Mouse (Mus musculus) hindbrain, postnatal 0 days (tissue): ENCODE data around the gene Gjd3. TPM values are rescaled to one million over a fixed set of nuclear protein-coding genes. Genes with fewer than 3 reads are reported as not detected.

Experiments
- ATAC-seq: fragments of 200-750 bp; cut with Nextera tagmentation; 2 replicates; pipeline ENCODE4 v1.8.0; 2017; ENCODE audit warnings: mild to moderate bottlenecking, moderate TSS enrichment, moderate library complexity
- DNase-seq: peaks from one replicate; pipeline ENCODE4 v3.0.0-alpha.2; 2015; ENCODE audit warnings: low spot score
- H3K27ac ChIP-seq: fragments of 300-500 bp; sonication (generic); 2 replicates; pipeline ENCODE4 v1.5.1; 2014; ENCODE audit warnings: mild to moderate bottlenecking
- H3K27me3 ChIP-seq: fragments of 300-500 bp; sonication (generic); 2 replicates; pipeline ENCODE4 v1.6.1; 2014; ENCODE audit warnings: low read length, mixed read lengths; ENCODE audit not compliant: insufficient read depth
- H3K36me3 ChIP-seq: fragments of 300-500 bp; sonication (generic); 2 replicates; pipeline ENCODE4 v1.6.1; 2014; ENCODE audit warnings: low read length, mixed read lengths; ENCODE audit not compliant: insufficient read depth
- H3K4me1 ChIP-seq: fragments of 300-500 bp; sonication (generic); 2 replicates; pipeline ENCODE4 v1.6.1; 2014; ENCODE audit warnings: antibody characterized with exemption, low read length, mixed read lengths; ENCODE audit not compliant: insufficient read depth
- H3K4me2 ChIP-seq: fragments of 300-500 bp; sonication (generic); 2 replicates; pipeline ENCODE4 v1.6.1; 2014; ENCODE audit warnings: low read depth, mild to moderate bottlenecking, low read length, moderate library complexity, mixed read lengths
- H3K4me3 ChIP-seq: fragments of 300-500 bp; sonication (generic); 2 replicates; pipeline ENCODE4 v1.5.1; 2014; ENCODE audit warnings: low read length
- H3K9ac ChIP-seq: fragments of 300-500 bp; sonication (generic); replicated peaks from 2 replicates; pipeline ENCODE4 v1.6.1; 2014; ENCODE audit warnings: mild to moderate bottlenecking, low read length, moderate library complexity, mixed read lengths
- H3K9me3 ChIP-seq: fragments of 300-500 bp; sonication (generic); 2 replicates; pipeline ENCODE4 v1.6.1; 2016; ENCODE audit warnings: low read length, mixed read lengths
- CTCF ChIP-seq: IDR thresholded peaks from 2 replicates; pipeline ENCODE4 v1.5.1; 2016; ENCODE audit warnings: antibody characterized with exemption, control low read depth, low read depth
- WGBS: fragments of 180-500 bp; shearing (Covaris S2); extraction: QIAGEN DNeasy Blood & Tissue Kit; methylation state at CpG from one replicate; pipeline ENCODE4 v1.1.7; 2014; 5-methylcytosine and 5-hydroxymethylcytosine counted together
- polyA plus RNA-seq: library from polyadenylated mRNA; unstranded; fragments of >200 nt; fragmentation: Nextera tagmentation; extraction: Ambion mirVana; gene quantifications from 2 replicates; pipeline ENCODE4 v1.2.1, GENCODE M21; 2015
- total RNA-seq: library from RNA; depleted of rRNA; stranded (reverse); fragments of >200 nt; gene quantifications from 2 replicates; pipeline ENCODE4 v1.2.3, GENCODE M21; 2014

The Gjd3 gene
- total and polyA plus RNA-seq, 2 experiments from 2014 or later = 5.0 to 5.9 TPM

DNA sequence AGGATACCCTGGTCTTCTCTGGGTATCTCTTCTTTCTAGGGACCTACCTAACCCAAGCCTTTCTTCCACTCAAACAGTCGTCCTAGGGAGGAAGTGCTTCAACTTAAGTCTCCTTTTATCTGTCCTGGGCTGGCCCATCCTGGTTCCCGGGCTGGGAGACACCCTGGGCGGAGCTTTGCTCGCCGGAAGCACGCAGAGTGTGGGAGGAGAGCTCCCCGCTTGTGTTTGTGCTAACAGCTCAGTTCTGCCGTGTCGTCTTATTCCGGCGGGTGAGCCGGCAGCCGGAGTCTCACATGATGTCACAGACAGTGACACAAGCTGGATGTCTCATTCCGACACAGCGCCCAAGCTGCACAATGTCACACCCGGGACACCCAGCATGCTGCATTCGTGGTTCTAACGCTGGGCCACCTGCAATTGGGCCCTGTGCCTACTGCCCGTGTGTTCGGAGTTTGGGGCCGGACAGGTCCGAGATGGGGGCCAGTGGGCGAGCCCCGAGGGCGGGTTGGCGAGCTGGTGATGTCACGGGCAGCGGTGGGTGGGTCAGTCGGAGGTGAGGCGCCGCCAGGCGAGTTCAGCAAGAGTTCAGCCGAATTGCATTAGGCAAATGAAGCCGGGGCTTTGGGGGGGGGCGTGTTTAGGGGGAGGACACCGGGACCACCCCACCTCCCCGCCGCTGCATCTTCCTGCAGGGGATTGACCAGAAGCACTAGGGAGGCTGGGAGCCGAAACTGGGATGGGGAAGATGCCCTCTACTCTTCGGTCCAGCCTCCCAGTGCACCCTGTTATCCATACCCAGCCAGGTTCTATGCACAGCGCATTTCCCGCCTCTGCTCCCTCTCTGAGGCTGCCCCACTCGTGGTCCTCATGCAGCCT, 23.1 kb downstream of the Gjd3 start:
- ATAC-seq (peak; percentile 21; the same call in 1 of the 2 replicates), DNase-seq (peak; percentile 76)
- H3K4me3 ChIP-seq = peak overlapping the region; percentile 57
- no peaks in the 10 kb centered on the region for H3K9me3 ChIP-seq
- H3K36me3 ChIP-seq = no peaks in the 10 kb centered on the region
- H3K27me3 ChIP-seq = no peaks in the 10 kb centered on the region
- H3K4me2 ChIP-seq = peak overlapping the region; percentile 98
- no peak for TF ChIP-seq CTCF
- WGBS = 1% methylated on average over 42 of the region's 43 CpGs
- H3K9ac ChIP-seq = peak overlapping the region; percentile 63
- H3K27ac ChIP-seq = peak overlapping the region; percentile 67
- peaks cover 32% of the 10 kb centered on the region for H3K4me1 ChIP-seq

DNA sequence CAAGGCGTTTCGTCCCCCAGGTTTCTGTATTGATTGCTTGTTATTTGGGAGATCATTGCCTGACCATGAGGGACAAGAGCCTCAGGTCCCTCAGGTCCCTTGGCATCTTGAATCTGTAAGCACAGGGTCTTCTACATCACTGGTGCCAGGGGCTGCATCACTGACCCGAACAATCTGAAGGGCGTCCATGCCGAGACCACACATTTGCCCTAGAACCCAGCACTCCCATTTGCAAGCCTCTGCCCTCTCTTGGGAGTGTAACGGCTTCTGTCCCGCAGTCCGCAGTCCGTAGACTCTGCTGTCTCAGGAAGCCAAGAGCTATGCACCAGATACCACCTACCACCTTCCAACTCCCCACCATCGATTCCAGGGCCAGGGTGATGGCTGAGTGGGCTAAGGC, 26.5 kb downstream of the Gjd3 start:
- no peak overlapping the region for H3K27ac ChIP-seq
- peaks cover 30% of the 10 kb centered on the region for H3K4me1 ChIP-seq
- WGBS = 79% methylated on average over 10 of the region's 10 CpGs
- H3K4me3 ChIP-seq = no peak overlapping the region
- H3K27me3 ChIP-seq = no peaks in the 10 kb centered on the region
- no peak overlapping the region for H3K4me2 ChIP-seq
- no peaks in the 10 kb centered on the region for H3K9me3 ChIP-seq
- DNase-seq = no peak
- ATAC-seq = no peak
- no peak for TF ChIP-seq CTCF
- H3K36me3 ChIP-seq = no peaks in the 10 kb centered on the region
- H3K9ac ChIP-seq = no peak overlapping the region

DNA sequence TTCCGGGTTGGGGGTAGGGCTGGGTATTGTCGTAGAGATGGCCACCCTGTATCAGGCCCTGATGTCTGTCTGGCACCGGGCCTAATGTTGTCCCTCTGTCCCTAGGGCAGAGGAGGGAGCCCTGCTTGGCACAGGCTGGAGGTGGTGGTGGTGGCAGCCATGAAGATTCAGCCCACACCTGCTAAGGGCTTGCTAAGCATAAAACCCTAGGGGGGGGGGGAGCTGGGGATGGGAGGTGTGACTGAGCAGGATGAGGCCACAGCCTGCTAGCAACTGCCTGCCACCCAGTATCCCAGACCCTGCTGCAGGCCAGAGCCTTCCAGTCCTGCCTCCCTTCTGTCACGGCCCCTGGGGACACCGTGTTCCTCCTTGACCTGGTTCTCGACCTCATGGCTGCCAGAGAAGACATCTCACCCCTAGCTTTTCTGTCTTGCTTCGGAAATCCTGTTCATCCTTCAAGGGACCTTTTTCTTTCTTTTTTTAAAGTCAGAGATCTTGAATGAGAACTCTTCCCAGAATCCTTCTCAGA, 27.0 kb downstream of the Gjd3 start:
- Histone ChIP-seq H3K9ac (no peak overlapping the region), H3K4me1 (peaks cover 33% of the 10 kb centered on the region), H3K4me3 (no peak overlapping the region), H3K36me3 (no peaks in the 10 kb centered on the region), H3K4me2 (no peak overlapping the region), H3K9me3 (no peaks in the 10 kb centered on the region), H3K27ac (no peak overlapping the region), H3K27me3 (no peaks in the 10 kb centered on the region)
- DNase-seq (no peak), ATAC-seq (no peak)
- WGBS = 38% methylated on average over 6 of the region's 7 CpGs
- TF ChIP-seq CTCF = no peak

DNA sequence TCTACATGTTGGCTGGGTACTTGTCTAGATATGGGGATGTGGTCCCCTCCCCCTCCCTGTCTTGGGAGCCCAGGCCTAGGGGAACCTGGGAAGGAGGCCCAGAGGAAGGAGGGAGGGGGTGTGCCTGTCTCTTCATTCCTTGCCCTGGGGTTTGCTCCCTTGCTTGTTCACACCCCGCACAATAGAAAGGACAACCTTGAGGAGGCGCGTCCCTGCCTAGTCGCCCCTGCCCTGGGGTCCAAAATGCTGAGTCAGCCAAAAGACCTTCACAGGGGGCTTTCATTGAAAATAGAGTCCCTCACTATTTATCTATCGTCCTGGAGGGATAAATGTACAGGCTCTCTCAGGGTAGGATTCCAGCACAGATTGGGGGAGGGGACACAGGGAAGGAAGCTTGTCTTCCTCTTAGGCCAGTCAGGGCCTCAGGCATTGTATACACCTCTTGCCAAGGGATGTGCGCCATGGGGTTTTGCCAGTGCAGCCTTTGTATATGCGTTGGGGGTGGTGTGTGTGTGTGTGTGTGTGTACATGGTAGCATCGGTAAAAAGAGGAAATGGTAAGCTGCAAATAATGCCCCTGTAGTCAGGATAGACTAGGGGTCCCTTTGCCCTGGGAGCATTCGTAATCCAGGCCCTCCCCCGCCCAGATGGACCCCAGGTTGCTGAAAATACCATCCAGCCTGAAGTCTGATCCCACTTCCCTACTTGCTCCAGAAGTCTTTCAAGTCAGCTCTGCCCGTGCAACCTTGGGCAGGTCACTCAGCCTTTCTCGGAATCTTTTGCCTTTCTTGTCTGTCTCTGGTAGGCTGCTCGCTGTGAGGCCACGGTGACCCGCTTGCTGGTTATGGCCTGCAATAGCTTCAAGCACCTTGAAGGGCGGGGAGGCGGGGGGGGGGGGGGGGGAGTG, 27.8 kb downstream of the Gjd3 start:
- no peak overlapping the region for H3K9ac ChIP-seq
- H3K4me2 ChIP-seq = 0 out of 2 replicates have a peak overlapping the region, but pooled peaks have one; percentile 2

DNA sequence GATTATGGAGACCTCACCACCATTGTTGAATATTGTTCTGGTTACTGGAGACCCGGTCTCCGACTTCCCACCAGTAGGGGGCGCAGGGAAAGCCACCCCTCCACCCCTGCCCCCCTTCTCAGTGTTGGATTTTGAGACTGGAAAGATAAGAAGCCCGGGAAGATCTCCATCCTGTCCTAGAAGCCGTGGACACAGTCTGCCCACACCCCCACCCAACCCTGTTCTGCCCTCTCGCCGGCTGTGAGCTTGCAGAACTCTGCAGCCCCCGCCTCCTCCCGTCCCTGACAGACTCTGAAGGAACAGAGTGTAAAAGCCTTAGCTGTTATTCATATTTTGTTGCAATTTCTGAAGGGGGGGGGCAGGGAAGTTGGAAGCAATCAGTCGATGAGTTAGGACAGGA, 28.4 kb downstream of the Gjd3 start:
- Histone ChIP-seq H3K4me3 (no peak overlapping the region), H3K4me1 (peaks cover 23% of the 10 kb centered on the region), H3K9ac (no peak overlapping the region), H3K4me2 (peak overlapping the region; percentile 28), H3K27me3 (no peaks in the 10 kb centered on the region), H3K9me3 (no peaks in the 10 kb centered on the region), H3K27ac (peak overlapping the region; percentile 21; the same call in 1 of the 2 replicates), H3K36me3 (no peaks in the 10 kb centered on the region)
- peak; percentile 33 for ATAC-seq
- DNase-seq = peak; percentile 82
- peak; percentile 77 for TF ChIP-seq CTCF
- 6% methylated on average over 10 of the region's 10 CpGs for WGBS

More for the DNA sequence above, 27.8 kb downstream of the Gjd3 start:
- no peak for DNase-seq
- Histone ChIP-seq H3K4me1 (peaks cover 26% of the 10 kb centered on the region), H3K4me3 (no peak overlapping the region), H3K36me3 (no peaks in the 10 kb centered on the region), H3K27me3 (no peaks in the 10 kb centered on the region), H3K9me3 (no peaks in the 10 kb centered on the region), H3K27ac (peak overlapping the region; percentile 21; the same call in 1 of the 2 replicates)
- 18% methylated on average over 17 of the region's 17 CpGs for WGBS
- no peak for TF ChIP-seq CTCF
- no peak for ATAC-seq

DNA sequence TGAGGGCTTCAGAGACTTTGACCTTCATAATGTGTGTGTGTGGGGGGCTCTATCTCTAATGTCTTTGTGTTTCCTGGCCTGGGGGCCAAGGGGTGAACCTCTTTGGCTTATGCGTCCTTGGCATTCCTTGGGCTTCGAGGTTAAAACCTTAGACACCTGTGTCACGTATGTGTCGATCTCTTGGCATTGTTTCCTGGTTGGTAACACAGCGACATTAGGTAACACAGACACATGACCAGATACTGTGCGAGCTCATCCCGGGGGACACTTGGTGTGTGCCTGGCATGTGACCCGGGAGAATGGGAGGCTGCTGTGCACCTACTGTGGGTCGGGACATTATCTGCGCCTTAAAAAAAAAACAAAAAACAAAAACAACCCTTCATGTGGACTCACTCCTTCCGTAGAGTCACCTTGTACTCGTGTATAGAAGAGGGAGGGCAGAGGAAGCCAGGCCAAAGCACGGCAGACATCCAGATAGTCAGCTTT, 28.9 kb downstream of the Gjd3 start:
- Histone ChIP-seq H3K9me3 (no peaks in the 10 kb centered on the region), H3K36me3 (no peaks in the 10 kb centered on the region), H3K4me1 (peaks cover 22% of the 10 kb centered on the region), H3K27me3 (no peaks in the 10 kb centered on the region), H3K4me3 (no peak overlapping the region), H3K27ac (no peak overlapping the region), H3K9ac (no peak overlapping the region), H3K4me2 (peak overlapping the region; percentile 28)
- DNase-seq (no peak), ATAC-seq (no peak)
- TF ChIP-seq CTCF = no peak
- 27% methylated on average over 13 of the region's 13 CpGs for WGBS
